Mouse (Mus musculus) bone marrow macrophage, adult 2 months (primary cell): ENCODE data around the gene Plxdc2.

ENCODE experiments used
- CTCF ChIP-seq: IDR thresholded peaks from 2 replicates; pipeline ENCODE4 v1.5.1; 2012; ENCODE audit warnings: low read depth, mild to moderate bottlenecking, low read length, moderate library complexity
- POLR2A ChIP-seq: IDR thresholded peaks from 2 replicates; pipeline ENCODE4 v1.6.1; 2012; ENCODE audit warnings: mild to moderate bottlenecking, low read depth, low read length, borderline replicate concordance

DNA sequence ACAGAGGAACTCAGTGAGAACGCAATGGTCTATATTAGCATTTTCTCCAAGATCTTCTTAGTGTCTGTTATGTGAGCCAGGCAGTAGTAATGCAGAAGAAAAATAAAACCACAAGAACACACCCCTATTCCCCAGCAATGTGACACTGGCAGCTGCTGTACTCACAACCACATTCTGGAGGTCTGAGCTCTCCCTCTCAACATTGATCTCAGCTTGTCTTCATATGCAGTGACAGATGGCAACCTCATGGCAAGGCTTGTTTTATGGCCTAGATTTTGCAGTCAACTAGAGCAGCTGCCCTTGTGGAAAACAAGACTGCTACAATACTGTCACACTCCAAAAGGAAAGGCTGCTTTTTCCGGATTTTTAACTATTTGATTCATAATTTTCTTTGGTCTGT lies 127.8 kb downstream of the Plxdc2 start:
- no peak for TF ChIP-seq CTCF
- TF ChIP-seq POLR2A: no peak
